Mouse (Mus musculus) G1E (cell line): Measurements from ENCODE around the gene Tmc6.

Experiments
- CTCF ChIP-seq: IDR thresholded peaks from 2 replicates; pipeline ENCODE4 v1.5.1; 2012; ENCODE audit warnings: low read depth, low read length, inconsistent platforms, mixed read lengths
- GATA1 ChIP-seq: IDR thresholded peaks from 2 replicates; pipeline ENCODE4 v1.6.1; 2012; ENCODE audit warnings: borderline replicate concordance, low read length, inconsistent platforms, mixed read lengths
- GATA2 ChIP-seq: IDR thresholded peaks from 2 replicates; pipeline ENCODE4 v1.6.1; 2012; ENCODE audit warnings: low read depth, low read length, inconsistent platforms, borderline replicate concordance

DNA sequence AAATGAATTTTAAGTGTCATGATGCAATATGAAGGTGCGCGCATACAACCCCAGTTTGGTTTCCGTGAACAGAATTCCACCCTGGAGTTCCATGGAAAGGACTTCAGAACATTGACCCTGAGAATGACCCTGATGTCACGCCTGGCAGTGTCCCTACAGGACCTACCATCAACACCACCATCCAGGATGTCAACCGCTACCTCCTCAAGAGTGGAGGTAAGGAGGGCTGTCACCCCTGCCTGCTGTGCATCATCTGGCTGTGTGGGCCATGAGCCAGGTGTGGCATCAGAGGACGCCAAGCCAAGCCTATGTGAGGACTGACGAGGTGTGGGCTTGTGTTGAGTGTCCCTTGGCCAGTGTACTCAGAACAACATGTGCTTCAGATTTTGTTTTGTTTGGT is 26.1 kb downstream of the Tmc6 start:
- TF ChIP-seq GATA1 (no peak), CTCF (no peak), GATA2 (no peak)
